Mouse (Mus musculus) megakaryocyte-erythroid progenitor cell, adult 5-6 weeks (primary cell): ENCODE results near the gene Asb9. TPM values are rescaled to one million over a fixed set of nuclear protein-coding genes. Genes with fewer than 3 reads are reported as not detected.

Experiments
- ATAC-seq: replicated peaks from 2 replicates; pipeline ENCODE4 v1.8.0; 2016; ENCODE audit warnings: mild to moderate bottlenecking, inconsistent platforms; ENCODE audit not compliant: severe bottlenecking, poor library complexity, low FRiP score, low TSS enrichment
- total RNA-seq, 2 experiments: library from RNA; stranded (forward) in 1 of 2; stranded (reverse) in 1 of 2; fragments of 200-1000, 215-1000 nt in 1 of 2; fragments of >200 nt in 1 of 2; fragmentation: Nextera tagmentation in 1 of 2; gene quantifications; 2 replicates each; pipeline ENCODE4 v1.2.3; 2014 to 2017

The Asb9 gene
- not detected in 2 replicates for total RNA-seq (2014; fragmentation: Nextera tagmentation)
- total RNA-seq (2017), result not detected in 2 replicates

GRCm38 (mm10) chrX:164505709-164506498 lies at the start of gene Asb9:
Gene Asb9 (plus strand): TSS chrX:164506327.
- ATAC-seq, result no peak

- no peak for ATAC-seq
These were observed 46.8 kb upstream of the Asb9 start for GRCm38 (mm10) chrX:164459205-164459878.

- no peak for ATAC-seq
These were observed 3.9 kb upstream of the Asb9 start for GRCm38 (mm10) chrX:164502258-164502657.

- no peak for ATAC-seq
These were observed 941 bp downstream of the Asb9 start for GRCm38 (mm10) chrX:164507068-164507467.

GRCm38 (mm10) chrX:164508728-164509127 lies 2.6 kb downstream of the Asb9 start:
- ATAC-seq, result no peak

GRCm38 (mm10) chrX:164522138-164522537 lies 16.0 kb downstream of the Asb9 start:
- ATAC-seq, result no peak

- ATAC-seq, result no peak
These were observed 20.4 kb downstream of the Asb9 start for GRCm38 (mm10) chrX:164526566-164526965.

GRCm38 (mm10) chrX:164541436-164542317 lies 35.5 kb downstream of the Asb9 start:
- no peak for ATAC-seq

- ATAC-seq, result no peak
These were observed 64.1 kb downstream of the Asb9 start for GRCm38 (mm10) chrX:164570195-164570594.

- no peak for ATAC-seq
These were observed 70.8 kb downstream of the Asb9 start for GRCm38 (mm10) chrX:164576967-164577366.

Other genes starting within 250 kb of the Asb9 start
- gene Bmx, start 248.1 kb upstream of the Asb9 start, total RNA-seq (2014; fragmentation: Nextera tagmentation), result not detected in 2 replicates
- gene Bmx, start 248.1 kb upstream of the Asb9 start, total RNA-seq (2017), result 0.14 TPM in 1 of 2 replicates, not detected in the other
- 1.5 TPM in 1 of 2 replicates, not detected in the other for gene Pir, start 237.0 kb upstream of the Asb9 start, total RNA-seq (2014; fragmentation: Nextera tagmentation)
- gene Pir, start 237.0 kb upstream of the Asb9 start, total RNA-seq (2017), result 2.6 TPM in 1 of 2 replicates, not detected in the other
- 1.0 TPM in 1 of 2 replicates, not detected in the other for gene Vegfd, start 132.9 kb upstream of the Asb9 start, total RNA-seq (2014; fragmentation: Nextera tagmentation)
- gene Vegfd, start 132.9 kb upstream of the Asb9 start, total RNA-seq (2017), result 0.23 TPM in 1 of 2 replicates, not detected in the other
- 39.2 and 43.8 TPM in 2 replicates for gene Piga, start 86.5 kb upstream of the Asb9 start, total RNA-seq (2014; fragmentation: Nextera tagmentation)
- gene Piga, start 86.5 kb upstream of the Asb9 start, total RNA-seq (2017), result 31.1 and 56.9 TPM in 2 replicates
- 1.2 TPM in 1 of 2 replicates, not detected in the other for gene Asb11, start 69.3 kb upstream of the Asb9 start, total RNA-seq (2014; fragmentation: Nextera tagmentation)
- gene Asb11, start 69.3 kb upstream of the Asb9 start, total RNA-seq (2017), result 2.0 TPM in 1 of 2 replicates, not detected in the other